Mouse (Mus musculus) spleen, adult 18-20 months (tissue): ENCODE data around the gene Otub1.
A peak's percentile ranks its signal among the peaks of the same experiment; 100 is the strongest.

Source experiments
- DNase-seq, 2 experiments: peaks; one replicate each; pipeline ENCODE4 v3.0.0; 2022; ENCODE audit warnings: mixed read lengths in 2 of 2

The Otub1 gene

DNA sequence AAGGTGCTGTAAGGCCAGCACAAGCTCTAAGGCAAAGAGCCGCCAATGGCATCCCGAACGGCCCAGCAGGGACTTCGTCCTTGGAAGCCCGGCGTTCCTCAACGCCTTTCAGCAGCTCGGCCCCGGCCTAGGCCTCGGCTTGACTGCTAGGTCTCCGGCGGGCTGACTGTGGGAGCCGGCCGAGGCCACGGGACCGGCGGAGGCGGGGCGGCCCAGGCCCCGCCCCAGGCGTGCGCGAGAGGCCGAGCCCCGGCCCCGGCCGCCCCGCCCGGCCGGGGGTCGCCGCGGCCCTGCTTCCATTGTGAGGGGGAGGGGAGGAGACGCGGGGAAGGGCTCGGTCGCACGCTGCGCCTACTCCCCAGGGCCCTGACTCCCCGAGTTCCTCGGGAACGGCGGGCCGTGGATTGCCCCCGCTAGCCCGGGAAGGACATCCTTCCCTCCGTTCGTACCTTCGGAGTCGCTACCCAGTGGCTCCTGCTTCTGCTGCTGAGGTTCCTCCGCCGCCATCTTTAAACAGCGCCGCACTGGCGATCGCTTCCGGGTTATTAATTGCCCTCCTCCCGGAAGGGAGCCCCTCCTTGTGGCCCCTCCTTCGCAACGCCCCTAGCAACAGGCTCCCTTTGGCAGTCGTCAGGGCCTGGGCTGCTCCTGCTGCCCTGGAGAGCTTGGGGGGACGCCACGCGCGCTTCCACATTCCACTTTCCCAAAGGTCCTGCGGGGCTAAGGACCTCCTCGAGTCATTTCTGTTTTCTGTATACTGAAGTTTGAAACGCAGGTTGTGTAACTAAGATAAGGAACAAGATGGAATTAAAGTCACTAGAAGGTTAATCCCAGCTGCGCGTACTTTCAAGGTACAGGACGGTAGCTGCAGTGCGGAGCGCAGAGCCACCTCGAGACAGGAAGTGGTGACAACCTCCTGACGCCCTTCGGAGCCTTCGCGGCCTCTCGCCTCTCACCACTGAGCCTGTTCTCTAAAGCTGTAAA, at the start of gene Otub1:
Gene Otub1 (minus strand): TSS at position 564 of the 984 bp plus-strand sequence.
- peak; percentile 85 to 87 for DNase-seq

- no peak for DNase-seq
Measured at GRCm38 (mm10) chr19:7246021-7246420, 39.9 kb upstream of the Otub1 start.

- DNase-seq = peak; percentile 91 to 94
Measured at GRCm38 (mm10) chr19:7240782-7241690, 34.9 kb upstream of the Otub1 start, which contains the start of gene Naa40. Naa40 (minus strand) TSS chr19:7241183.

DNA sequence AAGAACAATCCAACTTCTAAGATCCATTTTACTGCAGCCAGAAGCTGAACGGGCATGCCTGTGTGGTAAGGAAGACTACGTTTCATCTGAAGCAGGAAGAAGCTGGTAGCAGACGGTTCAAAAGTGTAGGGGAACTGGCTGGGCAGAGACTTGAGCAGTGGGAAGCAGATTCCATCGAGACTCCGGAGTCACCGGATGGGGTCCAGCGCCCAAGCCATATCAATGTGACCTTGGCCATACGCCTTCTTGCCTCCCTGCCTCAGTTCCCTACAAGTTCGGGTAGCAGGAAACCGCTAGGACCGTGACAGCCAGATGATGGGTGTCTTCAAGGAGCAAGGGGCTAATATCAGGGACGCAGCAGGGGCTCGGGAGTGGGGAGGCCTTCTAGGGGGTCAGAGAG, 34.2 kb upstream of the Otub1 start:
- no peak for DNase-seq

GRCm38 (mm10) chr19:7239574-7239973, 33.5 kb upstream of the Otub1 start:
- DNase-seq = no peak

DNA sequence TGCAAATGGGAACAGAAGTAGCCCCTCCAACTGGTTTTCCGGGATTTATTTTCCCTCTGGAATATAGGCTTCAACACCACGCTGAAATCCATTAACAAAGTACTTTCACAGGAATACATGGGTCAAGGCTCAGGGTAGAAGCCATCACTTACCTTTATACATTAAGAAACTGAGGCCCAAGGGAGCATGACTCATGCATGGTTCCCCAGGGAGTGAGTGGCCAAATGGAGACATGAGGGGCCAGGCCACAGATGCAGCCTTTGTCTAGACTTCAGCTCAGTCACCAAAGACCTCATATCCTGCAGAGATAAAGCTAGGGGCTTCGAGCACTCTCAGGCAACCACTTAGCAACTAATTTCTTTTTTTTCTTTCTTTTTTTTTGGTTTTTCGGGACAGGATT, 30.6 kb upstream of the Otub1 start:
- no peak for DNase-seq

DNA sequence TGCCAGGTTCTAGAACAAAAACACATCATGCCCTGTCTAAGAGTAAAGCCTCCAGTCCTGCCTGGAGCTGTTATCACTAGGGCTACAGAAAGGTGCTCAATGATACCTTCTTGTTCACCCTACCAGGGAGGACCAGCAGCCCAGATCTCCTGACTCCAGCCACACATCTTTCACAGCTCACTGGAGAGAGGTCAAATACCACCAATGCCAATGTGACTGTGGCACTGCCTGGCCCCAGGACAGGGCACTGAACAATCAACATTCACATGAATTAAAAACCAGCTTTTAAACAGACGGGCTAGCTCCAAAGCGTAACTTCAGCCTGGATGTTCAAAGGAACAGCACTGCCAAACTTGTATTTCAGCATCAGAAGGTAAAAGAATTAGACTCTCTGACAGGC, 29.9 kb upstream of the Otub1 start:
- no peak for DNase-seq

GRCm38 (mm10) chr19:7235461-7235860, 29.3 kb upstream of the Otub1 start:
- no peak for DNase-seq

DNA sequence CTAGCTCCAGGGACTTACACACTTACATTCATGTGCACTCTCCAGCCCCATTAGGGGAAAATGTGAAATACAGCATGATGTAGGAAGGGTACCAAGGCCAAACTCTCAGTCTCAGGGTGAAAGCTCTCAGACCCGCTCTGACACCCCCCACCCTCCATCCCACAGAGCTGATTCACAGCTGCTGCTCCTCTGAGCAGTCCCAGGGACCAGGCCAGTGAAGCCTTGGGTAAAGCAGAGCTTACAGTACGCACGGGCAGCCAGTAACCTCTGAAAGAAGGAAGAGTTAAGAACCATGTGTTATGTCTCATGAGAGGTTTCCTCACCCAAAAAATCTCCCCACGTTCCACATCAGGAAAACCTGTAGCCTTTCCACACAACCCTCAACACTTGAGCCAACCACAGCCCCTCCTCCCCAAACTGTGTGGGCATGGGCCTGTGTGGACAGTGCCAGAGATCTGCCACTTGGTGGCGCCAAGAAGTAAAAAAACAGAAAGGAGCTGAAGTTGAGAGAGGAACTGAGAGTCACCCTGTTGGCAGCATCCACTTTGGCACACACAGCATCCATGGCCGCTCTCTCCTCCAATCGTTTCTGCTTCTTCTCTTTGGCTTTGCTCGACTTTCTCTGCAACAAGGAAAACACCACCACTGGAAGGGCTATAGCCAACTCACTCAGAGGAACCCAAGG, 28.6 kb upstream of the Otub1 start:
- peak; percentile 63 to 73 for DNase-seq

DNA sequence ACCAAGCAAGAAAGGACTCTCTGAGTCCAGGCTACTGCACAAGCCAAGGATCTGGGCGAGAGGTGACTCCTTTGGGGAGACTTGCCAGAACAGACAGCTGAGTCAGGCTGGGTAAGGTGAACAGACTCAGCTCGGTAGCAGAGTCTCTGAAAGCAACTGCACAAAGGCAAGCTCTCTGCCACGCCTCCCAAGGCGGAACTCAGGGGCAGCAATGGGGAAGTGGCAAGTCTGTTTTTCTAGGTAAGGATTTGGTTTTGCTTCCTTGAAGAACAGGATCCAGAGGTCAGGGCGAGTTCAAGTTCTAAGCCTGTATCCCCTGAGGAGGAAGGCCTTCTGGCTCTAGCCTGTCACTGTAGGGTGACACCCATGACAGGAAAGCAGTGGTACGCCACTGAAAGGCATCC, 20.4 kb upstream of the Otub1 start:
- DNase-seq = peak in 1 of 2 experiments; percentile 35

DNA sequence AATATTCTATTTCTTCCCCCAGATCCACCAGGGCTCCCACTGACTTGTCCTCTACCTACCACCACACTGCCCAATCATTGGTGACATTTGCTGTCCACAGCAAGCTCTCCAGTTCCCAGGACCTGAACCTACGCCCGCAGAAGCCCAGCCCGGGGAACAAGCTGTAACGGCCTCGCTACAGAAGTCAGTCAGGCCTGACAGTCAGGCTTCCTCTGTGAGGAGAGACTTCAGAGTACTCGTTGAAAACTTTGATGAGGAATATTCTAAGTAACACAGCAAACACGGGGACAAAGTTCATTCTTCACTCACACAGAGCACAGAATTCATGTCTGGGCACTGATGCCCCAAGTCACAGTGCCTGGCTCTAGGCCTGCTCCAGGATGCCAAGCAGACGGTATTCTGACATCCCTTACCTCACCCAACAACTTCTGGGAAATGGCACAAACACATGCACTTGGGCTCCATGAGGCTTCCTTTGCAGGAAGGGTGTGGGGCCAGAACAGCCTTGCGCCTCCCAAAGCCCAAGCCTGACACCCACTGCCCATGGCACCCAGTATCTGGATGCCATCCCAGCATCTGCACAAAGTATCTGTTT, 19.1 kb upstream of the Otub1 start:
- no peak for DNase-seq

DNA sequence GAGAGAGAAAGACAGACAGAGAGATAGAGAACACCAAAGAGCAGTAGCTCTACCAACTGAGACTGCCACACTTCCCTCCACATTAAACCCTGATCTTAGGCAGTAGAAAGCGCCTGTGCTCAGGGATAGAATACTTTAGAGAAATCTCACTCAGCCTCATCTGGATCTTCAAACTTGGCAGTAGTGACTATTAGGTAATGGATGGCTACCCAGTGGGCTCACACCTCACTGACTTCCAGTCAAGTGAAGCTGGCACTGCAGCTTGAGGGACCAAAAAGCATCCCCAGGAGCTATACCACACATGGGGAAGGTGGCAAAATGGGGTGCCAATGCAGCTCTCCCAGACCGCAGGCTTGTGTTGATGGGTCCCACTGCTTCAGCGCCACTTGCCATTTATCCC, 18.1 kb upstream of the Otub1 start:
- DNase-seq = no peak

- DNase-seq = no peak
Measured at GRCm38 (mm10) chr19:7223488-7223887, 17.4 kb upstream of the Otub1 start.

DNA sequence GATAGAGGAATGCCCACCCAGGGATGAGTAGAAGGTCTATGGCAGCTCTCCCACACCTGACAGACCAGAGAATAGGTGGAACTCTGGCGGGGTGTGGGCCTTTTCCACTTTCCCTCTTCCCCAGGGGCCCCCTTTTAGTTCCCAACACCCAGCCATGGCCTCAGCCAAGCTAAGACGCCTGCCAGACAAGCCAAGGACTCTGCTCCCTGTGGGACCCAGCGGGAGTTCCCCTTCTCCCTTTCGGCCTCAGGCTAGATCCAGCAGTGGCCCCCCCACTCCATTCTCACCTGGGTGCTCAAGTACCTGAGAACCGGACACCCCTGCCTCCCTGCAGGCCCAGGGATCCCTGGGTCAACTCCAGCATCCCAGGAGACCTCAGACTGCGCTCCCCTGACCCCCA, 16.1 kb upstream of the Otub1 start:
- DNase-seq = no peak

GRCm38 (mm10) chr19:7218753-7219152, 12.6 kb upstream of the Otub1 start:
- DNase-seq = no peak

- no peak for DNase-seq
Measured at GRCm38 (mm10) chr19:7217926-7218267, 11.8 kb upstream of the Otub1 start.

DNA sequence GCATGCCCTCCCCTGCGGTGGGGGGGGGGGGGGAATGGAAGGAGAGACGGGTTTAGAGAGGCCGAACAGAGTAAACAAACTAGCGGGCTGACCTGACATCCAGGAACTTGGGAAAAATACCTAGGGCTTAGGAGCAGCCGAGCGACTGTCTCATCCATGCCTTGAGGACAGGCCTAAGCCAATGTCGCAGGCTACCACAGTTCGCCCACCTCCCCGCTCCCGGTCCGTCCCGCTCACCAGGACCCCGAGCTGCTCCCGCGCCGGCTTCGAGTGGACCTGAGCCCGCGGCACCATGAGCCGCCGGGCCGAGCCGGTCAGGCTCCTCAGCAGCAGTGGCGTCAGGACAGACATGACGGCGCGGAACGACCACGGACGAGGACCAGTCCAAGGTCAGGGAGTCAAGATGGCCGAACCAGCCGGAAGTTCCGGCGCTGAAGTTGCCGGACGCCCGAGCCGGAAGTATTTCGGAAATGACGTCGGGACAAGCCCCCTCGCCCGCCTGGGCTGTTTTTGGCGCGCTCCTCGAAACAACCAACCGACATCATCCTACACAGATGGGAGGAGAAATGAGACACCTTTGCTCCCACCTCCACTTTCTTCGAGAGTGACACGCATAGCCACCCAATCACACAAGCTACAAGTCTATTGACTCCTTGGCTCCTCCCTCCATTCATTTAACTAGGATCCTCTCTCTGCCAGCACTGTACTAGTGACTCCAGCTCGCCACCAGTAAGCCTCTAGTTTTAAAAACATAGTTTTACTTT, 11.2 kb upstream of the Otub1 start, which contains the start of gene Cox8a:
Gene Cox8a (minus strand): TSS at position 455 of the 764 bp plus-strand sequence.
- DNase-seq = peak; percentile 86 to 91

DNA sequence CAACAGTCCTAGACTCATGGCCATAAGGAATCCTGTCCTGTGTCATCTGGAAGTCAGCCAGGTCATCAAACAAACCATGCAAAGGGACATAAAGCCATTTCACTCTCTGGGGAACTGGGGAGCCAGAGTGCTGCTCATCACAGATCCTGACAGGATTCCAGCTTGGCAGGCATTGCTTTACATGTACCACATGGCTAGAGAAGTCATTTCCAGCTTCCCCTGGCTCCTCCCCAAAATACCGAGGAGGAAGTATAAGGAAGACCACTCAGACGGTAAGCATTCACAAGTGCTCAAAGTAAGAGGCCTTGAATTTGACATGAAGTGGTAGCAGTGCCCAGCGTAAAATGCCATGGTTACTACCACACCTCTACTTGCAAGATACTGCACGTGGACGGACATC, 8.4 kb upstream of the Otub1 start:
- DNase-seq = no peak

DNA sequence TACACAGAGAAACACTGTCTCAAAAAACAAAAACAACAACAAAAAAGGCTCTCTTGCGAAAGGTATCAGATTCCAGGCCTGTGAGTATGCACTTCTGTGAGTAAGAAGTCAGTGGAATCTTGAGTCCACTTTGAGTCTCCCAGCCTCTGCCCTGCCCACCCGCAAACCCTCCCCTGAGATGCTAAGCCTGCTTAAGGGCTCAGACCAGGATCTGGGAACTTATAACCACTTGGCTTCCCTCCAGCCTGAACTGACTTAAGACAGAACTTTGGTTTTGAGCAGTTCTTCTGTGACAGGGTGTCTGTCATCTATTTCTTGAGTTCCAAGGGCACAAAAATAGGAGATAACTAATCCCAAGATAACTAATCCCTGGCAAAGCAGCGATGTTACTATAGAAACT, 6.9 kb upstream of the Otub1 start:
- no peak for DNase-seq

DNA sequence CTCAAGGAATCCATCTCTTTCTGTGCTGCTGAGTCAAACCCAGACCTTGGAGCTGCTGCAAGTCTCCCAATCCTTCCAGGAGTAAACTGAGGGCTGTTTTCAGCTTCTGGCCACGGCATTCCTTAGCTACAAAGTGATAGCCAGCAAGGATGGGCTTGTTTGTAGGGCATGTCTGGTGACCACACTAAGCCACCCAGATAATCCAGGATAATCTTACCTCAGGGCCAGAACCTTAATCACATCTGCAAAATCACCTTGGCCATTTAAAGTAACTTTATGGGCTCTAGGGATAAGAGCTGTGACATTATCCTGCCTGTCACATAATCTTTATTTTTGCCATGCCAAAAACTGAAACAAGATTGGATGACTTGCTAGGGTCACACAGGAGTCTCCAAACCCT, 6.1 kb upstream of the Otub1 start:
- no peak for DNase-seq

GRCm38 (mm10) chr19:7209907-7210646, 4.0 kb upstream of the Otub1 start:
- no peak for DNase-seq
